Mouse (Mus musculus) right cerebral cortex, postnatal 10 days (tissue): Measurements from ENCODE around the gene Pdpr.
A peak's percentile ranks its signal among the peaks of the same experiment; 100 is the strongest.
"Not testable (repeated sequence)": the region's sequence is repeated elsewhere in the genome, so short reads cannot be mapped to it uniquely, and the experiment has no call there.

Experiments
- DNase-seq, 2 experiments: peaks; one replicate each; pipeline ENCODE4 v3.0.0; 2021; ENCODE audit warnings: low spot score in 2 of 2

Pdpr gene

DNA sequence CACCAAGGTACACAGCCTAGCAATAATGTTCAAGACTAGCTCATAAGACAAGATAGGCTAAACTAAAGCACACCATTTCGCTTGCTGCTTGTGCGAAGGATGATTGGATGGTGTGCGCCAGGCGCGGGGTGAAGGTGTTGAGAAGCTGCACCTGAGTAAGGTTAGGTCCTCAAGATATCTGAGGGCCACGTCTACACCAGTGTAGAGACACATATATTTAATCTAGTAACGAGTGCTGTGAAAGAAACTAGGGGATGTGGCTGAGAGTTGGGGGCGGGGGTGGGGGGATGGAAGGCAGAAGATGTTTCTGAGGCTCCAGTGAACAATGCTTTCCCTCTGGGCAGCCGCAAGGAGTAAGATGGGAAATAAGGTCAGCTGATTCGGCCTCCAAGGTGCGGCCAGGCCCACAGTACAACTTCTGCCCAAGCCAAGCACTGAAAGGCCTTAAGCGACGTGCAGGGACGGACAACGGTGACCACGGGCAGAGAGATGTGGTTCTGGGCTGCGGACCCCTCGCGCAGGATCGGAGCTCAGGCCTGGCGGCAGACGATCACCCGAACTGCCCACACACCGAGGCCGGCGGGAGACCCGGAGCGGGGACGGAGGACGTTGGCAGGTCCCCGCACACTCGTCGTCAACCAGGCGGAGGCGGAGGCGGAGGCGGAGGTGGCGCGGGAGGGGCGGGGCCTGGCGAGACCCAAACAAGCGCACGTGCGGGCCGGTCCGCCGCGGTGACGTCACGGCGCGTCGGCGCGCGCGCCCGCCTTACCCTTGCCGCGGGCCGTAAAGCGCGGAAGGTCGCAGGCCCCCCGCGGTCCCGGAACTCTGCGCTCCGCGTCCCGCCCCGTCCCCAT, at the start of gene Pdpr:
TSS of gene Pdpr (plus strand) at position 766 of the 854 bp plus-strand sequence.
- peak; percentile 94 to 95 for DNase-seq

DNA sequence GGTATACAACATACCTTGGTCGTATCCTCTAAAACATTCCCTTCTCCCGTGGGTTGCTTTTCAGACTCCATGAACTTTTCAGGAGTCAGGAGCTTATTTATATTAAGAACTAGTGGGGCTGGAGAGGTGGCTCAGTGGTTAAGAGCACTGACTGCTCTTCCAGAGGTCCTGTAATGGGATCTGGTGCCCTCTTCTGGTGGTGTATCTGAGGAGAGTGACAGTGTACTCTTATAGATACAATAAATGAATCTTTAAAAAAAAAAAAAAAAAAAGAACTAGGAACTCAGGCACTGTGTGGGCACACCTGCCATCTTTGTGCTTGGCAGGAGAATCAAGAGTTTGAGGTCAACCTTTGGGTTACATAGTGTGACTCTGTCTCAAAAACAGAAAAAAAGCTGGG, 45.7 kb upstream of the Pdpr start:
- DNase-seq = no peak

DNA sequence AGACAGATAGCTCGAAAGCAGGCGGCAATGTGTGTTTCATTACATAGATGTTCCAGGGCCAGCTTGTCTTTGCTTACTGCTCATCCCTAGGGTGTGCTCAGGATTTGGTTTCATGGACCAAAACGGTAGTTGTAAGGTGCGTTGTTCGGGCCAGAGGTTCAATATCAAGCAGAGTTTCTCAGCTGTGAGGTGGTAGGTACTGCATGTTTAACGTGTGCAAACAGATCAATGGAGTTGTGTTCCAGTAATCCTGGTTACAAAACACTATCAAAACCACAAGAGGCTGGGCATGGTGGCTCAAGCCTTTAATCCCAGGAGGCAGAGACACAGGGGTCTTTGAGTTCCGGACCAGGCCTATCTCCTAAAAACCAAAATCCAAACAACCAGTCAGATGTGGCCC, 45.3 kb upstream of the Pdpr start:
- no peak for DNase-seq

GRCm38 (mm10) chr8:111053827-111054518, 40.5 kb upstream of the Pdpr start:
- DNase-seq = peak in 1 of 2 experiments; percentile 39

GRCm38 (mm10) chr8:111055031-111055634, 39.3 kb upstream of the Pdpr start:
- DNase-seq = no peak

- DNase-seq = no peak
Observed at GRCm38 (mm10) chr8:111055661-111056060, 38.8 kb upstream of the Pdpr start.

- DNase-seq = peak; percentile 95 to 96
Observed at GRCm38 (mm10) chr8:111056158-111056663, 38.2 kb upstream of the Pdpr start, which contains the start of gene Exosc6. Gene Exosc6 (plus strand): TSS chr8:111056339.

DNA sequence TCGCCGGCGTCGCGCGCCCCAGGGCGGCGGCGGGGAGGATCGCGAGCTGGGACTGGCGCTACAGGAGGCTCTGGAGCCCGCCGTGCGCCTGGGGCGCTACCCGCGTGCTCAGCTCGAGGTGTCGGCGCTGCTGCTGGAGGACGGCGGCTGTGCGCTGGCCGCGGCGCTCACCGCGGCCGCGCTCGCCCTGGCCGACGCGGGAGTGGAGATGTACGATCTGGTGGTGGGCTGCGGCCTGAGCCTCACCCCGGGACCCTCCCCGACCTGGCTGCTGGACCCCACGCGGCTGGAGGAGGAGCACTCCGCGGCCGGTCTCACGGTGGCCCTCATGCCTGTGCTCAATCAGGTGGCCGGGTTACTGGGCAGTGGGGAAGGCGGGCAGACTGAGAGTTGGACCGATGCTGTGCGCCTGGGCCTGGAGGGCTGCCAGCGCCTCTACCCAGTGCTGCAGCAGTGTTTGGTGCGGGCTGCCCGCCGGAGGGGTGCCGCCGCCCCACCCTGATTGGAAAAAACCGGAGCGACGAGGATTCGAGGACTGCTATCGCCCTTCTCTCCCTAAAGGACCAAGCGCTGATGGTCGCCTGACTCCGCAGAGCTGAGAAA, 37.6 kb upstream of the Pdpr start:
- DNase-seq = peak; percentile 66 to 68

DNA sequence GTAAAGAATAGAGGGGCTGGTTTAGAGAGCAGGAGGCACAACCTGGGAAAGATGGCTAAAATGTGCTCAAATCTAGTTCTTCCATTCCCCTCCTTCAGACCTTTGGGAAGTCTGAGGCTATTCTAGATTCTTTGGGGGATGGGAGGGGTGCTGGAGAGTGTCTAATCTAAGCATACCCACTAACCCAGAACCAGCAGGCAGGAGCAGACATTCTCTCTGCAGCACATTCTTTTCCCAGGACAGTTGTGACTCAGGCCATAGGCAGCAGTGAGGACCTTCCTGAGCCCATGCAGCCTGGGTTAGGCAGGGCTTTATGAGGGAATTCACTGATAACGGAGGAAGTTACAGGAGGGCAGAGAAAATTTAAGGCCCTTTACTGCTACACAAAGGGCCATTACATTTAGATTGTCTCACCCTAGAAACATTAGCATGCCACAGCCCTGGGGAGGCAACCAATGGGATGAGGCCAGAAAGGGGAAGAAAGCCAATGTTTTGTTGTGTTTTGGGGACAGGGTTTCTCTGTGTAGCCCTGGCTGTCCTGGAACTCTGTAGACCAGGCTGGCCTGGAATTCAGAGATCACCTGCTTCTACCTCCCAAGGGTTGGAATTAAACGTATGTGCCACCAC, 35.4 kb upstream of the Pdpr start:
- DNase-seq = no peak

- no peak for DNase-seq
Observed at GRCm38 (mm10) chr8:111061688-111062071, 32.8 kb upstream of the Pdpr start.

GRCm38 (mm10) chr8:111062072-111062757, 32.2 kb upstream of the Pdpr start:
- DNase-seq = peak; percentile 90 to 91

DNA sequence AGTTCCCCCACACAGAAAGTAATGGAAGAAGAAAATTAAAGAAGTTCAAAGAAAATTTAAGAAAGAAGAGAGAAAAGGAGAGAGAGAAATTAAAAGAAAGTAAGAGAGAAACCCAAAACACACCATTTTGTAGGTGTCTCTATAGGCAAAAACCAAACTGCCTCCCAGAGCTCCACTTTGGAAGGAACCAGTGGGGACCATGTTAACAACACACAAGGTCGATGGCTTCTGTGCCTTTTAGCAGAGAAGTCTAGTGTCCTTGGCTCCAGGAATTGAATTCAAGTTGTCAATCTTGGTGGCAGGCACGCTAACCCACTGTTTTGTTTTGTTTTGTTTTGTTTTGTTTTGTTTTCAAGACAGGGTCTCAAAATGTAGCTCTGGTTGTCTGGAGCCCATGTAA, 31.5 kb upstream of the Pdpr start:
- no peak for DNase-seq

- no peak for DNase-seq
Observed at GRCm38 (mm10) chr8:111066308-111066707, 28.1 kb upstream of the Pdpr start.

GRCm38 (mm10) chr8:111067439-111067838, 27.0 kb upstream of the Pdpr start:
- no peak for DNase-seq

DNA sequence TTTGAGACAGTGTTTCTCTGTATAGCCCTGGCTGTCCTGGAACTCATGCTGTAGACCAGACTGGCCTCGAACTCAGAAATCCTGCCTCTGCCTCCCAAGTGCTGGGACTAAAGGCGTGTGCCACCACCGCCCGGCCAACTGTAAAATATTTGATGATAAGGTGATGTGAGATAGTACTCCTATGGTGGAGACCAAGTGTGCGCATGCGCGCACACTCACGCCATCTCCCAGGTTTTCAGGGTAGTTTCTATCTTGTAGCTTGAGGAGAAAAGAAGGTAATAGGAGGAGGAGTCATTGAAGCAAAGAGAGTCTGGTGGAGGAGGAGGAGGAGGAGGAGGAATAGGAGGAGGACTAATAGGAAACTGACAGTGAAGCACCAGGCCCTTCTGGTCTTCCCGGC, 25.8 kb upstream of the Pdpr start:
- not testable (repeated sequence) for DNase-seq

- DNase-seq = peak in 1 of 2 experiments; percentile 45
Observed at GRCm38 (mm10) chr8:111075926-111076325, 18.5 kb upstream of the Pdpr start.

- no peak for DNase-seq
Observed at GRCm38 (mm10) chr8:111079461-111079860, 15.0 kb upstream of the Pdpr start.

- DNase-seq = no peak
Observed at GRCm38 (mm10) chr8:111079861-111080271, 14.6 kb upstream of the Pdpr start.

- no peak for DNase-seq
Observed at GRCm38 (mm10) chr8:111081580-111082258, 12.7 kb upstream of the Pdpr start.

GRCm38 (mm10) chr8:111083936-111084335, 10.5 kb upstream of the Pdpr start:
- DNase-seq = not testable (repeated sequence)
